Mouse (Mus musculus) gastrocnemius, postnatal 25 days (tissue): ENCODE data around the gene Huwe1. TPM values are rescaled to one million over a fixed set of nuclear protein-coding genes. Genes with fewer than 3 reads are reported as not detected.

ENCODE experiments used
- DNase-seq: peaks from one replicate; pipeline ENCODE4 v3.0.0; 2022
- long read RNA-seq, 2 experiments: library from polyadenylated mRNA; stranded (forward); transcript quantifications; one replicate each; pipeline ENCODE4 v2.0.0; 2021
- total RNA-seq, 2 experiments: library from RNA; stranded (reverse); gene quantifications; 1 replicate in 1 of 2; 2 replicates in 1 of 2; pipeline ENCODE4 v1.2.3; 2021

Huwe1 gene
- total RNA-seq: 100 to 1,000 TPM; 114 to 123 TPM
- long read RNA-seq, experiment 1, partial matches to known transcripts: 23 of 23 reads
- long read RNA-seq, experiment 1, other reads (novel, unspliced or antisense): 0 of 23 reads
- long read RNA-seq, experiment 2, partial matches to known transcripts: 13 of 17 reads
- long read RNA-seq, experiment 2, other reads (novel, unspliced or antisense): 3 of 17 reads

DNA sequence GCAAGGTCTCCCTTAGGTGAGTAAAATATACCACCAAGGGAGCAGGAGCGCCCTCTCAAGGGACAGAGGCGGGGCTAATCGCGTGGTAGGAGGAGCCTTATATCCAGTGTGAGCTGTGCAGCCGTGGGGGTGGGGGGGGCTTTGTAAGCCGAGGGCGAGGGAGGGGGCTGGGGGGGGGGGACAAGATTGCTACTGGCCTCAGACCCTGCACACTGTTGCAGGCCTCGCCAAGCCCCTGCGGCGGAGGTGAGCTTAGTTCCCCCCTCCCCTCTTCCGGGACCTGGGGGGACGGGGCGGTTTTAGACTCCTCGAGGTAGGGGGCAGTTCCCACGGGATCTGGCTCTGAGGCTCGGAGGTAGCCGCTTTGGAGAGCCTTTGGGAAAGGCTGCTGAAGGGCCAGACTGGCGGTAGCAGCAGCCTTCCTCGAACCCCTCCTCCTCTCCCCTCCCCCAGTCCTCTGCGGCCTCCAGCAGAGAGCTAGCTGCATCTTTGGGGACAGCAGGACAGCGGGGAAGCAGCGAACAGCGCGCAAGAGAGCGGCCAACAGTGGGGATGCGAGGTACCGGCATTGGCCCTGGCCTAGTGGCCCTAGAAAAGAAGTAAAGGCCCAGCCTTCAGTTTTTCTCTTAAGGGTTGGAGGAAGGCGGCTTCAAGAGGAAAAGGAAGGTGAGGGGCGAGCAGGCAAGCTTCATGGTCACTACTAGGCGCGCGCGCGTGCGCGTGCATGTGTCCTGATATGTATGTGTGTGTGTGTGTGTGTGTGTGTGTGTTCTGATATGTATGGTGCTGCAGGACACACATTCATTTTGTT, at the start of gene Huwe1:
TSS of gene Huwe1 (plus strand) at position 107 of the 811 bp plus-strand sequence.
- DNase-seq: peak; percentile 35

DNA sequence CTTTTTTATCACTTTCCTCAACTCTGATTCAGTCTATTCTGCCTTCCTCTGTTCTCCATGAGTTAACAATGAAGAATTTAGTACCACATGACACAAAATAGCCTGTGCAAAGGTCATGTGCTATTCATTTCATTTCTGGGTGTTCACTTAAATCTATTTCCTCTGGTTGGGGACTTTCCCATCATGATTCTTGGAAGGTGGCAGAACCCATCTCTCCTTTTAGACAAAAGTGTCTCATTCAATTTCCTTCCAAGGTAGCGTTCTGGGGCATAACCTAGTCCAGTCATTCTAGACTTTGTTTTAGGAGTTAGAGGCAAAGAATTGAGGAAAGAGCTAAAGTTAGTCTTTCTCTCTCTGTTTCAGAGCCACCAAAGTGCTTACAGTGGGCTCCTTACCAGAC, 20.3 kb upstream of the Huwe1 start:
- DNase-seq: no peak

DNA sequence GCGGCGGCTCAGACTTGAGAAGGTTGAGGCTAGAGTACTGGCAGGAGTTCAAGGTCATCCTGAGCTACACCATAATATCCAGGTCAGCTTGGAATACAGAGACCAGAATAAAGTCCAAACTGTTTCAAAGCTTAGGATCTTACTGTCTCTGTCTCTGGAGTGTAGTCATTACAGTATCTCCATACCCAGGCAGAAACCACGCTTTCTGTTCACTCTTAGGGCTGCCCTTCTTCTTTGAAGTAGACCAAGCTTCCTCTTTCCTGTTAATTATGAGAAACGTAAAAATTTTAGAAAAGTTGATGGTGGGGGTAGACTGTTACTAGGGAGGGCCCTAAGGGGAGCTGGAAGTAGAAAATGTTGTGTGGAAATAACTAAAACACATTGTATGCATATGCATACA, 17.7 kb upstream of the Huwe1 start:
- no peak for DNase-seq

DNA sequence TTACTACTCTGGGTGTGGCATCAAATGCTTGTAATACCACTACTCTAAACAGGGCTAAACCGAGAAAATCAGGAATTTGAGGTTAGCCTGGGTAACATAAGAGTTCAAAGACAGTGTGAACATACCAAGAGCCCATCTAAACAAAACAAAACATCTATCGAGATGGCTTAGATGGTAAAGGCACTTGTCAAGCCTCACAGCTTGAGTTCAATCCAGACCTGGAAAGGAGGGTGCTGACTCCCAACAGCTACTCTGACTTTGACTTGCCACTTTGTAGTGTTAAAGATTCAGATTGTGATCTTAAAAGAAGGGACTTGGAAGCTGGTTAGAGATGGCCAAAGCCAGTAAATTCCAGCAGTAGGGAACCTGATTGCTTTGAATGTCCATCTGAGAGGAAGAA, 7.8 kb upstream of the Huwe1 start:
- no peak for DNase-seq

DNA sequence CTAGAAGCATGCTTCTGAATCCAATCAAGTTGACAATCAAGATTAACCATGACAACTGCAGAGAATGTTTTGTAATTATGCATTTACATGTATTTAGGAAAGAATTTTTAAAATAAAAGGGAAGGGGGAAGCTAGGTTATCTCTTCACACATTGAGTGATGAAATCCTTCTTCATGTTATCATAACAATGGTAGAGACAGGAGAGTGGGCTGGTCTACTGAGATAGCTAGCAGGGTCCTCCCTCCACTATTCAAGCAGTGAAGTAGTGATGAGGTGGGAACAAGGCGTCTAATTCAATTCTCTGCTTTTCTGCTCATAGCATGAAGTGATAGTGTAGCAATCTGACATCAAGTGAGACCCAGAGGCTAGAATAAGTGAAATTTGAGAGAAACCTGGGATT, 2.6 kb upstream of the Huwe1 start:
- DNase-seq: no peak

DNA sequence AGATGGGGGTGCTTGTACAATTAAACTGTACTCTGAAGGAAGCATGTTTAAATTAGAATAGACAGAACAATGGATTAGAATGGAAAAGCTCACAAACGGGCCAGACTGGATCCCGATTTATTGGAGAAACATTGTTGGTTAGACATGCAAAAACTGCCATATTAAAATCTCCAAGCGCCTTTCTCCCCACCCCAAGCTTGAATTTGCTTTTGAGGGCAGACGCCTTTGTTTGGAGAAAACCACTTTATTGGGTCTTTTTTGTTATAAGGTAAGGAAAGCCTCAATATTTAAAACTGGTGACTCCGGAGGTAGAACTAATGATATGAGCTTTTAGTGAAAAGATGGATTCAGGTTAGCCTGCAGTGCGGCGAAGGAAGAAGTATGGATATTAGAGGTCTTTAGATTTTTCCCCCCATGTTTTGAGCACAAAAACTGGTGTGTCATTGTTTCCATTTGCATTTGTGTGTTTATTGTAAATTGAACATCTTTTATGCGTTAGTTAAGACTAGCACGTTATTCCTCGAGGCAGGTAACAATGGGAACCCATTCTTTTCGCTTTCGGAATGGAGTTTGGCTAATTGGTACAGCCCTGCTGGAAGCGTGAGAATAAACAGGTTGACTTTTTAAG, 1.8 kb downstream of the Huwe1 start:
- DNase-seq: no peak

DNA sequence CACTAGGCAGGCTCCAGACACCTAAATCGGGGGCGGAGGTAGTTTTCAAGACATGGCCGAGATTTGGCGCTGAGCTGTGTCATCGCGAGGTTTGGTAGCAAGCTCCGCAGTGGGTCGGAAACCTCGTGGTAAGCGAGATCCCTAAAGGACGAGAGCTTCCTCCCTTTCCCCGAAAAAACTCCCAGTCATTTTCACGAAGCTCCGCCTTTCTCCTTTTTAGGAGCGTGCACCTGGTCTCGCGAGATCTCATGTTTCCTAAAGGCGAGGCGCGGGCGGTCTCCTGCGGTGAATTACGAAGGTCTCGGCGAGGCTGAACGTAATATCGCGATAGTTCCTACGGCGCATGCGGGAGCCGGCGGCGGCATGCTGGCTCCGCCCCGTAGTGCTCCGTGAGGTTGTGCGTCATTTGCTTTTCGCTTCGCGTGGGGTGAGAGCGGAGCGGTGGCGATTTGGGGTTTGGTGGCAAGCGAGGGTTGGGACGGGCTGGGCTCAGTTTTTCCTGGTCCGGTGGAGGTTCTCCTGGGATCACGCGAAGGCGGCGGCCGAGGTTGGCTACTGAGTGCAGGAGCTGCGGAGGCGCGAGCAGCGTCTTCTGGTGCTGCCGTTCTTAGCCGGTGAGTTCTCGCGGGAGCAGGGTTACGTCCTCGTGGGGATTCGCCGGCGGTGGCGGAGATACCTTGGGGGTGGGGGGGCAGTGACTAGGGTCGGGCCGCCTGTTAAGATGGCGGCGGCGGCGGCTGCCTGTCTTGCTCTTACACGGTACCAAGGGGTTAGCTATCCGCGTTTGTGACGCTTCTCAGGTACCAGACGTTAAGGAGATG, 2.6 kb downstream of the Huwe1 start:
- peak; percentile 91 for DNase-seq

DNA sequence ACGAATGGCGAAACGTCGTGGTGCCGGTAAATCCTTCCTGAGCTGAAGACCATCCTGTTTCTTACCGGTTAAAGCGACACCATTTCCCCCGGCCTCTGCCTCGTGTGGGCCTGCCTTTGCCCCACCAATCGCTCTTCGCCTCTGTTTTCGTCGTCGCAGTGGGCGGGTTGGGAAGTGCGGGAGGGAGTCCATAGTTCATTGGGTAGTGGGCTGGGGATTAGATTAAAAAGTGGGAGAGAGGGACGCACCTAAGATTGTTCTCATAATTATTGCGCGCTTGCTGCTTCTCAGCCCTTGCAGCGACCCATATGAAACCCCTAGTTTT, 3.1 kb downstream of the Huwe1 start:
- peak; percentile 43 for DNase-seq

DNA sequence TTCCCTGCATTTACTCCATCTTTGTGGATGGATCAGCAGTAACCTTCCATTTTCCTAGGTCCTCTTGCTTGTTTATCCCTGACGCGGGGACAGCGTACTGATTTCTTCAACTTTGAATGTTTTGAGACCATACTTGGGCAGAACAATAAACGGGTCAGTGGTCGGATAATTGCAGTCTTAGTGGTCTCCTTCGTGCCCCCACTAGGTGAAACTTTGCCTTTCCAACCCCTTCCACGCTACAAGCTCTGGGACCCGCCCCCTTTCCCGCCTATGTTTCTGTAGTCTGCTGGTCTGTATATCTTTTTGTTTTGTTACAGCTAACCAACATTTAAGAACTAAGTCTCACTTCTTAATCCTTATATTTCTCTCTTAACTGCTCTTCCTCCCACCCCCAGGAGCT, 3.8 kb downstream of the Huwe1 start:
- DNase-seq: no peak

DNA sequence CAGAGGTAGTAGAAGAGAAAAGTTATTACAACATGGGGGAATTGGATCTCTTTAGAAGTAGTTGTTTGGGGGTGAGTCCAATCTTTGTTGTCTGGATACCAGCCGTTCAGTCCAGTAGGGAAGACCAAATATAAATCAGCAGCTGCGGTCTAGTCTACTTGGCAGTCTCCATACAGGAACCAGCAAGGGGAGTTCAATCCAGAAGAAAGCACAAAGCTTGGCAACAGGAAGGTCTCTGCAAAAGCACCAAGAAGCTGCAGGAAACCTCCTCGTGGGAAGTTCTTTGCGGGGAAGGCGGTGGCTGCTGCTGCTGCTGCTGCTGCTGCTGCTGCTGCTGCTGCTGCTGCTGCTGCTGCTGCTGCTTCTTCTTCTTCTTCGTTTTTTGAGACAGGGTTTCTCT, 10.9 kb downstream of the Huwe1 start:
- DNase-seq: no peak

DNA sequence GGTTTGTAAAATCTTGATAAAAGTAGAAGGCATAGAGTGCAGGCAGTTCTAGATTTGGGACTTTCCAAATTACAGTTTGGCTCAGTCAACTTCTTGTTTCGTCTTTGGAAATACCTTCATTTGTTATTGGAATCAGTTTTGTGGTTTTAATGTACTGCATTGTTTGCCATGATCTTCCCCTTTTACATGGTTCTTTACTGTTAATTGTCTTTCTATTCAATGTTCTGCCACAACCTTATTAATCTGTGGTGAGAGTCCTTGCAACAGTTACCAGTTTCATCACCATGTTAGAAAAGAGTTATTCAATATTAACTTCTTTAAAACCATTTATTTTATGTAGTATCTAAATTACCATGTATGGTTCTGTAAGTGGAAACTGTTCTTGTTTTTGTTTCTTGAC, 13.0 kb downstream of the Huwe1 start:
- no peak for DNase-seq

DNA sequence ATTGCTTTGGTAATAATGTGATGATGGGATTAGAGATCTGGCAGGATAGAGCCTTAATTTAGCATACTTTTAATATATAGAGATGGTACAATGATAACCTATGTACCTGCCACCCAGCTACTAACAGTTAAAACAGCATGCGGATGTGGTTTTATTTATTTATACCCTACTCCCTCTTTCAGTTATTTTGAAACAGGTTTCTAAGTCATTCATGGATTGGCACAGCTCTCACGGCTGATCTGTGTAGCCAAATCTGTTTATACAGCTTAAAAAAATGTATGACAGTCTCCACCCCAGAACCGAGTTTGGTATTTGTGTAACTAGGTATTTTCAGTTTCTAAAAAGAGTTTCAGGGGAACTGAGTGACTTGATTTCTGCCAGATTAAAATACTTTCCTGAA, 17.1 kb downstream of the Huwe1 start:
- DNase-seq: no peak

DNA sequence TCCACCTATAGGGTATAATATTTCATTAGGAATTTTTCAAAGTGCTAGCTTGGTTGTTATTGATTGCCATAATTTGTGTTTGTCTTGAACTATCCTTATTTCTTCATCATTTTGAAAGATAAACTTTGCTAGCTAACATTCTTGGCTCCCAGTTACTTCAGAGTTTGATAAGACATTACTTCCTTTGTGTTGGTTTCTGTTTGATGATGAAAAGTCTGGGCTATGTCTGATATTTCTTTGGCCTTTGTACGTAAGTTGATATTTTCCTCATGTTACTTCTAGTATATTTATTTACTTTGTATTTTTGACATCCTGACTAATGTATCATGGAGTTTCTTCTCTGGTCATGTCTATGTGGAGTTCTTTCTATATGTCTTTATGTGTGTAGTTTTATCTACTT, 28.4 kb downstream of the Huwe1 start:
- DNase-seq: no peak

DNA sequence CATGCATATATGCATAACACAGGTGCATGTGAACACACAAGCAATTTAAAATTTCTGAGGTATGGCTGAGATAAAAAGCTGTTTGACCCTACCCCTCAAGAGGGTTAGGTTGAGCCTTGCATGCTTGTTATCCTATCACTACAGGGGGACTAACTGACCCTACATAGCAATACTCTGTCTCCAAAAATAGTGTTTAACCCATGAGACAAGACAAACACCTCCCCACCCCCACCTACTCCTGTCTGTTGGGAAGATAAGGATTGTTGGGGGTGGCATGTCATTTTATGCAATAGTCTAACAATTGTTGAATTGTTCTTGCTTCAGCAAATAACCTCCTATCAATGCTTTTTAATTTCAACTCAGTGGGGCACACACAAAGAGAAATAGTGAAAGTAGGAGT, 30.7 kb downstream of the Huwe1 start:
- no peak for DNase-seq

DNA sequence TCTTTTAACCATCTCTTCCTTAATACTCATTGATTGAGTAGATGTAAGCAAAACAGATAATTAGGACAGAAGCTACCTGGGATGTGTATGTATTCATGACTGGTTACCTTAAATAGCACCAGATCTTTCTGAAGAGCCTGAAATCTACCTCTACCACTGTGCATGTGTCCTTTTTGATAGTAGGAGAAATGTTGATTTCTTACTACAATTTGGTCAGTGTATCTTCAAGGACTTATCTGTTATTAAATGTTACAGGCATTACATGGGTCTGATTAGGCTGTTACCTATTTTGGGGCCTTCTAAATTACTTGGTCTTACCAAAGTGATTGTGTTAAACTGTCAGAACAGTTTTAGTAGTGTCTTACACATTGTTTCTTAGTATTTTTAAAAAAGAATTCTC, 32.4 kb downstream of the Huwe1 start:
- DNase-seq: no peak

DNA sequence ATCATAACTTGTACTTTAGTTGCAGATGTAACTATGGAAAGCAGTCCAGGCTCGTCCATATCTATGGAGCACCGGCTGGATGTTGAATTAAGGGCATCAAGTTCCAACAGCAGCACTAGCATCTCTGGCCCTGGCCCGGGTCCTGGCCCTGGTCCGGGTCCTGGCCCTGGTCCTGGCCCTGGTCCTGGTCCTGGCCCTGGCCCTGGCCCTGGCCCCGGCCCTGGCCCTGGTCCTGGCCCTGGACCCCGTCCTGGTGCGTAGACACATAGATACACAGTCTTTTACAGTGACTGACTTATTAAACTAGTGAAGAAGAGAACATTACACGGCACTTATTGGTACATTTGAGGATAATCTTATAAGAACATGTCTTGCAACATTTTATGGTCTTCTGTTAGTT, 58.8 kb downstream of the Huwe1 start:
- peak; percentile 50 for DNase-seq

DNA sequence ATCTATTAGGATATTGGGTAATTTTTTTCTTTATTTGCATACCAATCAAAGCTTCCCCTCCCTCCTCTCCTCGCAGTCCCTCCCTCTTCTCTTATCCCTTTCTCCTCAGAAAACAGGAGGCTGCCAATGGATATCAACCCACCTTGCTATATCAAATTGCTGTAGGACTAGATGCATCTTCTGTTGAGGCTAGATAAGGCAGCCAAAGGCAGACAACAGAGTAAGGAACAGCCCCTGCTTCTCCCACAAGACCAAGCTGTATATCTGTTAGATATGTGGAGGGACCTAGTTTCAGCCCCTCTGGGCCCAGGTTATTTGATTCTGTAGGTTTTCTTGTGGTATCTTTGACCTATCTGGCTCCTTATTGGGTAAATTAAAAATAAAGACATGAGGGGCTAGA, 110.1 kb downstream of the Huwe1 start:
- DNase-seq: no peak

DNA sequence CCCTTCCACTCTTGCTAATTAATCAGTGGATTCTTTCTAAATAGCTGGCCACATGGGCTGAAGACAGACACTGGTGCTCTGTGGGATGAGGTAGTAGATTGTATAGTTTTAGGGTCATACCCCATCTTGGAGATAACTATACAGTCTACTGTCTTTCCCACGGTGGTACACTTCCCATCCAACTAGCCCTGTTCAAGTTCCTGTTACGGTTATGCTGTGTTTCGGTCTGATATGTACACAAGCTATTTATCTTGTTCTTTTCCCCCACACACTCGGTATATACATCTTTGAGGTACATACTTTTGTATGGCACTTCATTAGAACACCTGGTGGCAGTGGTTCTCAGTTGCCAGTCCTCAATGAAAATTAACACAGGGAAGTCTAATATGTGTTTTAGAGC, 111.7 kb downstream of the Huwe1 start:
- DNase-seq: no peak

DNA sequence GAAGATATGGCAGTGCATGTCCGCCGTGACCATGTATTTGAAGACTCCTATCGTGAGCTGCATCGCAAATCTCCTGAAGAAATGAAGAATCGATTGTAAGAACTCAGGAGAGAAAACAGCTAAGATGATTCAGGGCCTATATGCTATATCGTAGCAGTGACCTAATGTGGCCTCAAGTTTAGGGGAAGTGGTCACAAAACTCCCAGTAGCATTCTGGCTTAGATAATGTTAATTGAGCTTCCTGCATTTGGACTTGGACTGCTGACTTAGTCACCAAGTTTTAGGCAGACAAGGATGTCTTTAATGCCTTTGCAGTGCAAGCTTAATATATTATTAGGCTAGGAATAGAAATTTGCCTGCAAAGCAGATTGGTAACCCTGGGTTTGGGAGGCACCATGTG, 128.8 kb downstream of the Huwe1 start:
- DNase-seq: no peak

DNA sequence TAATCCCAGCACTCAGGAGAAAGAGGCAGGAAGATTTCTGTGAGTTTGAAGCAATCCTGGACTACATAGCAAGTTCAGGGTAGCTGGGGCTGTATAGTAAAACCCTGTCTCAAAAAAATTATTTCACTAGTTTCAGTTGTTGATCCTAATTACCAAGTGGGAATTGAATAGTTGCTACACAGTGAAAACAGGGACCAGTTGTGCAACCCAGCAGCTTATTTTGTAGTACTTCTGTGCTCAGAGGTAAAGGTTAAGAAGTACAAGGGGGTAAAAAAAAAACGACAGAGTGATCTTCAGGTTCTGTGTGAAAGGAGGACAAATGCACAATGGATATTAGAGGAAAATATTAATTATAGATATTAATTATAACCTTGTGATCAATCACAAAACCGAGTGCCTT, 138.2 kb downstream of the Huwe1 start:
- DNase-seq: no peak

DNA sequence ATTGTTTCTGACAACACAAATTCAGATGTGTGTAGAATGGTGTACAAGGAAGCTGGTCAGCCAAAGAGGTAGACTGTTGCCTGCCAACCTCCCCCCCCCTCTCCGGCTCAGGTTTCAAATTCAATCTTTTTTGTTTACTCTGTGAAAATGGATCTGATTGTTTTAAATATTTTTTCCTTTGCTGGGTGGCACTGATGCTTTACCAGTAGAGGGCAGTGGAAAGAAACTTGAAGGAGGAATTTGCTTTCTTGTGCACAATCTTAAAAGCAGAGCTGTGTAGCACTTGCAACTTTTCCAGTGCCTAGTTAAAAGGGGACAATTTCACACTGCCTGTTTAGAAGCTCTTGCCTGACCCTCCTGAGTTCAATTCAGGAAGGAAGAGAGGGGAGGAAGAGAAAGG, 146.4 kb downstream of the Huwe1 start:
- no peak for DNase-seq

DNA sequence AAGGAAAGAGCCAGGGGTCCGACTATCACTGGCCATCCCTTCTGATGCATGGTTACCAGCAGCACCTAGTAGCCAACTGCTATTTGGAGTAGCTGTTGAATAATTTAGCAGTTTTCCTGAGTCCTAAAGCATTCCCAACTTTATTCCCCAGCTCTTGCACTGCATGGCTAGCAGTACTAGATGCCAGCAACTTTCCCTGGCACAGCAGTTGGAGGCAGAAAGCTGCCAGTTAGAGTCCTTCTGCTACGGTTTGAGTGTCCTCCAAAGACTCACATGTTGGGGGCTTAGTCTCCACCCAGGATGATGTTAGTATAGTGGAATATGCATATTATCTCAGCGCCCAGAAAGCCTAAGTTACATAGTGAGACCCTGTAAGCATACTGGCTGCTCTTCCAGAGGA, 147.2 kb downstream of the Huwe1 start:
- no peak for DNase-seq

DNA sequence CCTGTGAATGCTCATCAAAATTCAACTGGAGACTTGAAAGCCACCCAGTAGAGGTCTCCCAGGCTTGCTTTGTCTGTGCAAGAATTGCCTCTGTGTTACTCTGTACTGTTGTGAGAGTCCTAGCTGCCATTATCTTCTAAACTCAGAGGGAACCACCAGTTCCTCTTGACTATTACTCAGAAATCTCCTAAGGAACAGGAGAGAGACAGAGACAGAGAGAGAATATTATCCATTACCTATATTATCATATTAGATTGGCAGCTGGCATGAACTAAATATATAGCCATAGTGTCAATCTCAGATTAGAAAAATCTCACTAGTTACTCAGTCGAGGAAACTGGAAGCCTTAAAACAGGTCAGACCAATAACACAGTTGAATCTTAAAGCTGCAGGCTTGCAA, 149.6 kb downstream of the Huwe1 start:
- no peak for DNase-seq
